Mouse (Mus musculus) olfactory bulb, adult 2 months (tissue): ENCODE measurements around the gene Prkcb. TPM values are rescaled to one million over a fixed set of nuclear protein-coding genes. Genes with fewer than 3 reads are reported as not detected.
A peak's percentile ranks its signal among the peaks of the same experiment; 100 is the strongest.

Source experiments
- H3K27ac ChIP-seq: fragments of 200-500 bp; 2 replicates; pipeline ENCODE4 v1.5.1; 2012; ENCODE audit warnings: low read depth, low read length; ENCODE audit not compliant: insufficient read depth
- H3K4me1 ChIP-seq: fragments of 200-500 bp; 2 replicates; pipeline ENCODE4 v1.6.1; 2012; ENCODE audit warnings: low read length; ENCODE audit not compliant: control insufficient read depth, insufficient read depth
- H3K4me3 ChIP-seq: fragments of 200-500 bp; 2 replicates; pipeline ENCODE4 v1.5.1; 2012; ENCODE audit warnings: mild to moderate bottlenecking, low read depth, low read length, moderate library complexity; ENCODE audit not compliant: insufficient read depth
- CTCF ChIP-seq: fragments of 200-500 bp; IDR thresholded peaks from 2 replicates; pipeline ENCODE4 v1.5.1; 2012; ENCODE audit warnings: low read depth, mild to moderate bottlenecking, low read length, moderate library complexity; ENCODE audit not compliant: insufficient read depth
- POLR2A ChIP-seq: fragments of 200-500 bp; IDR thresholded peaks from 2 replicates; pipeline ENCODE4 v1.6.1; 2012; ENCODE audit warnings: mild to moderate bottlenecking, low read depth, low read length, moderate library complexity; ENCODE audit not compliant: insufficient read depth
- WGBS: fragments of 180-500 bp; shearing (Covaris S2); methylation state at CpG from one replicate; pipeline ENCODE4 v1.1.7; 2018; 5-methylcytosine and 5-hydroxymethylcytosine counted together
- polyA plus RNA-seq: library from polyadenylated mRNA; stranded (reverse); fragments of >200 nt; gene quantifications from 2 replicates; pipeline ENCODE4 v1.2.4, GENCODE M21; 2012; ENCODE audit warnings: low replicate concordance; ENCODE audit not compliant: missing spikeins, insufficient read depth, insufficient read length

Prkcb gene
- polyA plus RNA-seq, 1 experiment: 694 TPM

- 70% methylated on average over 2 of the region's 2 CpGs for WGBS
- TF ChIP-seq POLR2A: no peak
- no peak for TF ChIP-seq CTCF
- Histone ChIP-seq H3K4me3 (no peak overlapping the region), H3K4me1 (no peaks in the 10 kb centered on the region), H3K27ac (no peak overlapping the region)
Measured at GRCm38 (mm10) chr7:122282584-122282983, 6.0 kb upstream of the Prkcb start.

- Histone ChIP-seq H3K4me1 (peaks cover 22% of the 10 kb centered on the region), H3K4me3 (no peak overlapping the region), H3K27ac (no peak overlapping the region)
- 88% methylated on average over 1 of the region's 1 CpGs for WGBS
- TF ChIP-seq CTCF: no peak
- no peak for TF ChIP-seq POLR2A
Measured at GRCm38 (mm10) chr7:122287217-122287616, 1.3 kb upstream of the Prkcb start.

GRCm38 (mm10) chr7:122289243-122290111 lies 926 bp downstream of the Prkcb start:
- TF ChIP-seq POLR2A (no peak; the same call in 1 of the 2 replicates), CTCF (no peak)
- H3K27ac ChIP-seq: 0 out of 2 replicates have a peak overlapping the region, but pooled peaks have one; percentile 5

GRCm38 (mm10) chr7:122290165-122290564 lies 1.6 kb downstream of the Prkcb start:
- Histone ChIP-seq H3K4me1 (peaks cover 25% of the 10 kb centered on the region), H3K27ac (no peak overlapping the region), H3K4me3 (peak overlapping the region; percentile 61)
- TF ChIP-seq CTCF (peak; percentile 58), POLR2A (no peak)
- 14% methylated on average over 12 of the region's 12 CpGs for WGBS

More at GRCm38 (mm10) chr7:122289243-122290111, 926 bp downstream of the Prkcb start:
- WGBS: under 1% methylated on average over 66 of the region's 66 CpGs
- H3K4me1 ChIP-seq: peaks cover 25% of the 10 kb centered on the region
- peak overlapping the region; percentile 61 for H3K4me3 ChIP-seq

GRCm38 (mm10) chr7:122290771-122291170 lies 2.2 kb downstream of the Prkcb start:
- peaks cover 25% of the 10 kb centered on the region for H3K4me1 ChIP-seq
- 61% methylated on average over 3 of the region's 3 CpGs for WGBS
- TF ChIP-seq POLR2A (no peak), CTCF (no peak)
- peak overlapping the region; percentile 61; the same call in 1 of the 2 replicates for H3K4me3 ChIP-seq
- H3K27ac ChIP-seq: no peak overlapping the region

GRCm38 (mm10) chr7:122292151-122292550 lies 3.6 kb downstream of the Prkcb start:
- 50% methylated on average over 7 of the region's 7 CpGs for WGBS
- TF ChIP-seq CTCF (no peak), POLR2A (no peak)
- Histone ChIP-seq H3K27ac (no peak overlapping the region), H3K4me1 (peaks cover 25% of the 10 kb centered on the region), H3K4me3 (no peak overlapping the region)

GRCm38 (mm10) chr7:122294111-122294510 lies 5.6 kb downstream of the Prkcb start:
- TF ChIP-seq CTCF: no peak
- TF ChIP-seq POLR2A: no peak
- no peak overlapping the region for H3K4me3 ChIP-seq
- peaks cover 28% of the 10 kb centered on the region for H3K4me1 ChIP-seq
- H3K27ac ChIP-seq: no peak overlapping the region
- 91% methylated on average over 7 of the region's 7 CpGs for WGBS

GRCm38 (mm10) chr7:122295363-122295762 lies 6.8 kb downstream of the Prkcb start:
- no peak for TF ChIP-seq CTCF
- TF ChIP-seq POLR2A: no peak
- H3K4me1 ChIP-seq: peaks cover 24% of the 10 kb centered on the region
- WGBS: 92% methylated on average over 4 of the region's 4 CpGs

GRCm38 (mm10) chr7:122296331-122296730 lies 7.8 kb downstream of the Prkcb start:
- Histone ChIP-seq H3K4me3 (no peak overlapping the region), H3K27ac (no peak overlapping the region), H3K4me1 (peaks cover 24% of the 10 kb centered on the region)
- TF ChIP-seq POLR2A: no peak
- TF ChIP-seq CTCF: no peak
- 84% methylated on average over 1 of the region's 1 CpGs for WGBS

More at GRCm38 (mm10) chr7:122295363-122295762, 6.8 kb downstream of the Prkcb start:
- H3K27ac ChIP-seq: no peak overlapping the region
- no peak overlapping the region for H3K4me3 ChIP-seq
